29 mouse cellular contexts compared by ENCODE assay signal in genomic region chr14:76809411-76809810, GRCm38 (mm10).
"Had no signal": no experiment of that assay in that cellular context is flagged by ENCODE, and none has a peak within 500 bp of the region (broad histone marks: within the 10 kb centered on the region; RNA-seq: fewer than 3 reads in every experiment).

No protein-coding gene starts in this region.

- H3K27ac ChIP-seq: heart, embryonic 13.5 days; heart, embryonic 15.5 days; hindbrain, embryonic 10.5 days; hindbrain, embryonic 12.5 days; hindbrain, embryonic 13.5 days; hindbrain, embryonic 14.5 days; hindbrain, embryonic 15.5 days; hindbrain, postnatal 0 days; intestine, embryonic 15.5 days; kidney, embryonic 15.5 days; kidney, postnatal 0 days; layer of hippocampus, adult 2 months; left cerebral cortex, adult 2 months had no signal

- H3K36me3 ChIP-seq: heart, embryonic 12.5 days; heart, embryonic 13.5 days; heart, embryonic 15.5 days; hindbrain, embryonic 10.5 days; hindbrain, embryonic 12.5 days; hindbrain, embryonic 13.5 days; hindbrain, embryonic 15.5 days; intestine, embryonic 15.5 days had no signal

- DNase-seq: heart, postnatal 10 days; heart, postnatal 14 days; heart, postnatal 36 days; kidney, adult 11 months; kidney, adult 18-20 months; kidney, adult 2 months; kidney, adult 8-10 months; kidney, adult 9 months; kidney, postnatal 10 days; kidney, postnatal 14 days; kidney, postnatal 25 days; kidney, postnatal 36 days; kidney, postnatal 4 days; layer of hippocampus, adult 9-11 months; layer of hippocampus, postnatal 36 days had no signal

- H3K4me3 ChIP-seq: heart, embryonic 12.5 days; heart, embryonic 13.5 days; heart, embryonic 15.5 days; hindbrain, embryonic 10.5 days; hindbrain, embryonic 12.5 days; hindbrain, embryonic 13.5 days; hindbrain, embryonic 15.5 days; intestine, embryonic 15.5 days; kidney, embryonic 15.5 days; layer of hippocampus, adult 2 months; left cerebral cortex, adult 2 months had no signal

- H3K27me3 ChIP-seq: heart, embryonic 12.5 days; heart, embryonic 13.5 days; heart, embryonic 15.5 days; hindbrain, embryonic 13.5 days; hindbrain, embryonic 15.5 days; intestine, embryonic 15.5 days; kidney, embryonic 15.5 days had no signal

- H3K9ac ChIP-seq: heart, embryonic 12.5 days; heart, embryonic 13.5 days; heart, embryonic 15.5 days; hindbrain, embryonic 12.5 days; hindbrain, embryonic 13.5 days; hindbrain, embryonic 14.5 days; hindbrain, embryonic 15.5 days; intestine, embryonic 15.5 days; kidney, embryonic 15.5 days had no signal

- H3K9me3 ChIP-seq: heart, embryonic 12.5 days; heart, embryonic 15.5 days; hindbrain, embryonic 15.5 days; intestine, embryonic 15.5 days; kidney, embryonic 15.5 days had no signal
